Mouse (Mus musculus) liver, embryonic 16.5 days (tissue): ENCODE data around the gene Cox11. TPM values are rescaled to one million over a fixed set of nuclear protein-coding genes. Genes with fewer than 3 reads are reported as not detected.

ENCODE experiments used
- ATAC-seq: fragments of 200-750 bp; cut with Nextera tagmentation; 2 replicates; pipeline ENCODE4 v1.8.0; 2017; ENCODE audit warnings: low read depth, mild to moderate bottlenecking, moderate number of reproducible peaks, moderate library complexity
- H3K27ac ChIP-seq: fragments of 300-500 bp; sonication (generic); 2 replicates; pipeline ENCODE4 v1.5.1; 2014; ENCODE audit warnings: mild to moderate bottlenecking, low read length
- H3K27me3 ChIP-seq: fragments of 300-500 bp; sonication (generic); 2 replicates; pipeline ENCODE4 v1.6.1; 2014; ENCODE audit warnings: low read depth, low read length, mixed read lengths; ENCODE audit not compliant: control insufficient read depth, insufficient read depth
- H3K36me3 ChIP-seq: fragments of 300-500 bp; sonication (generic); 2 replicates; pipeline ENCODE4 v1.6.1; 2014; ENCODE audit warnings: mild to moderate bottlenecking; ENCODE audit not compliant: control insufficient read depth, insufficient read depth
- H3K4me1 ChIP-seq: fragments of 300-500 bp; sonication (generic); 2 replicates; pipeline ENCODE4 v1.6.1; 2014; ENCODE audit warnings: low read depth, low read length, mixed read lengths; ENCODE audit not compliant: control insufficient read depth
- H3K4me2 ChIP-seq: fragments of 300-500 bp; sonication (generic); 2 replicates; pipeline ENCODE4 v1.6.1; 2014; ENCODE audit warnings: low read depth, low read length, mixed read lengths
- H3K4me3 ChIP-seq: fragments of 300-500 bp; sonication (generic); 2 replicates; pipeline ENCODE4 v1.5.1; 2014; ENCODE audit warnings: low read depth, mild to moderate bottlenecking, low read length
- H3K9ac ChIP-seq: fragments of 300-500 bp; sonication (generic); 2 replicates; pipeline ENCODE4 v1.6.1; 2014; ENCODE audit warnings: low read depth, low read length
- H3K9me3 ChIP-seq: fragments of 300-500 bp; sonication (generic); replicated peaks from 2 replicates; pipeline ENCODE4 v1.6.1; 2016; ENCODE audit warnings: low read length; ENCODE audit not compliant: control insufficient read depth
- WGBS: fragments of 180-500 bp; shearing (Covaris S2); extraction: QIAGEN DNeasy Blood & Tissue Kit; methylation state at CpG from one replicate; pipeline ENCODE4 v1.1.7; 2014; ENCODE audit not compliant: insufficient replicate concordance; 5-methylcytosine and 5-hydroxymethylcytosine counted together
- polyA plus RNA-seq: library from polyadenylated mRNA; unstranded; fragments of >200 nt; fragmentation: Nextera tagmentation; extraction: Ambion mirVana; gene quantifications from 2 replicates; pipeline ENCODE4 v1.2.1, GENCODE M21; 2015

Cox11 gene
- polyA plus RNA-seq, 1 experiment from 2014 or later: 17.9 TPM

- no peak overlapping the region for H3K9ac ChIP-seq
- H3K4me3 ChIP-seq: no peak overlapping the region
- no peak for ATAC-seq
- peaks cover 5% of the 10 kb centered on the region for H3K4me1 ChIP-seq
- no peaks in the 10 kb centered on the region for H3K9me3 ChIP-seq
- H3K36me3 ChIP-seq: peaks cover 66% of the 10 kb centered on the region
- H3K27ac ChIP-seq: no peak overlapping the region
- no peaks in the 10 kb centered on the region for H3K27me3 ChIP-seq
- 91% methylated on average over 12 of the region's 12 CpGs for WGBS
- no peak overlapping the region for H3K4me2 ChIP-seq
Observed at GRCm38 (mm10) chr11:90657527-90657926, 19.6 kb downstream of the Cox11 start.

GRCm38 (mm10) chr11:90660662-90661061, 22.7 kb downstream of the Cox11 start:
- no peak overlapping the region for H3K4me3 ChIP-seq
- ATAC-seq: no peak
- no peaks in the 10 kb centered on the region for H3K9me3 ChIP-seq
- H3K4me2 ChIP-seq: no peak overlapping the region
- H3K9ac ChIP-seq: no peak overlapping the region
- no peak overlapping the region for H3K27ac ChIP-seq
- 87% methylated on average over 4 of the region's 4 CpGs for WGBS
- peaks cover 45% of the 10 kb centered on the region for H3K36me3 ChIP-seq
- H3K4me1 ChIP-seq: peaks cover 36% of the 10 kb centered on the region
- no peaks in the 10 kb centered on the region for H3K27me3 ChIP-seq

- Histone ChIP-seq H3K4me3 (peak overlapping the region; percentile 39), H3K4me1 (peaks cover 54% of the 10 kb centered on the region), H3K9ac (peak overlapping the region; percentile 56), H3K36me3 (peaks cover 24% of the 10 kb centered on the region), H3K4me2 (peak overlapping the region; percentile 63), H3K9me3 (no peaks in the 10 kb centered on the region), H3K27ac (peak overlapping the region; percentile 97), H3K27me3 (no peaks in the 10 kb centered on the region)
- 25% methylated on average over 3 of the region's 3 CpGs for WGBS
- ATAC-seq: peak; percentile 75
Observed at GRCm38 (mm10) chr11:90663052-90663451, 25.1 kb downstream of the Cox11 start.

- WGBS: 33% methylated on average over 5 of the region's 5 CpGs
- no peaks in the 10 kb centered on the region for H3K9me3 ChIP-seq
- no peak for ATAC-seq
- no peaks in the 10 kb centered on the region for H3K27me3 ChIP-seq
- H3K9ac ChIP-seq: peak overlapping the region; percentile 56
- H3K4me1 ChIP-seq: peaks cover 55% of the 10 kb centered on the region
- peak overlapping the region; percentile 39 for H3K4me3 ChIP-seq
- peak overlapping the region; percentile 63 for H3K4me2 ChIP-seq
- H3K27ac ChIP-seq: peak overlapping the region; percentile 97
- H3K36me3 ChIP-seq: peaks cover 26% of the 10 kb centered on the region
Observed at GRCm38 (mm10) chr11:90663618-90664297, 25.8 kb downstream of the Cox11 start.

DNA sequence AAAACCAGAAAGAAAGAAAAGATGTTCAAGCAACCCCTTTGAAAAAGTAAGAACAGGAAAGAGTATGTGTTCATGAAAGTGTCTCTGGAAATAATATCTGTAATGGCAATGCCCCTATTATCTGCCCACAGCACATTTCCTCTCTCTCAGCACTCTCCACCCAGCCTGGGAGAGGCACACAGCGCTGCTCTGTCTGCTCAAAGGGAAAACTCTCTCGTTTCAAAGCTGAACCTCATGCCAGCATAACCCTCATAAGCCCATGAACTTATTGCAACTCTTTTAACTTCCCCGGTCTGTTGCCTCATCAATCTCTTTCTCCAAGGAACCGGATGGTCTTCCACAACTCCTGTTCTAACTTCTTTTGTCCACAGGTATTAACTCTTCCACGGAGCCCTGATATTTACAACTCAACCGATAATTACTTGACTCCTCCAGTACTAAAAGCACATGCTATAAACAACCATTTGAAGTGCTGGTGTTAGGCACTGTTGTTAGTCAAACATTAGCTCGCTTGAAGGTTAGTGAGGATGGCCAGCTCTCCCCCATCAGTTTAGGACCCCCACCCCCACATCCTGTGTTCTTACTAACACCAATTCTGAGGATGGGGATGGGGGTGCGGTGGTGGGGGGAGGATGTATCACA, 26.5 kb downstream of the Cox11 start:
- H3K27ac ChIP-seq: peak overlapping the region; percentile 97
- peaks cover 23% of the 10 kb centered on the region for H3K36me3 ChIP-seq
- H3K4me3 ChIP-seq: peak overlapping the region; percentile 39
- peak; percentile 85 for ATAC-seq
- peak overlapping the region; percentile 67 for H3K9ac ChIP-seq
- peak overlapping the region; percentile 63 for H3K4me2 ChIP-seq
- H3K4me1 ChIP-seq: peaks cover 55% of the 10 kb centered on the region
- H3K9me3 ChIP-seq: no peaks in the 10 kb centered on the region
- H3K27me3 ChIP-seq: no peaks in the 10 kb centered on the region
- WGBS: 6% methylated on average over 8 of the region's 8 CpGs

GRCm38 (mm10) chr11:90665161-90665560, 27.2 kb downstream of the Cox11 start:
- 49% methylated on average over 6 of the region's 6 CpGs for WGBS
- Histone ChIP-seq H3K9me3 (no peaks in the 10 kb centered on the region), H3K4me2 (peak overlapping the region; percentile 63; the same call in 1 of the 2 replicates), H3K4me1 (peaks cover 55% of the 10 kb centered on the region), H3K4me3 (no peak overlapping the region; the same call in 1 of the 2 replicates), H3K27ac (peak overlapping the region; percentile 97), H3K9ac (peak overlapping the region; percentile 67), H3K36me3 (peaks cover 25% of the 10 kb centered on the region), H3K27me3 (no peaks in the 10 kb centered on the region)
- ATAC-seq: no peak

DNA sequence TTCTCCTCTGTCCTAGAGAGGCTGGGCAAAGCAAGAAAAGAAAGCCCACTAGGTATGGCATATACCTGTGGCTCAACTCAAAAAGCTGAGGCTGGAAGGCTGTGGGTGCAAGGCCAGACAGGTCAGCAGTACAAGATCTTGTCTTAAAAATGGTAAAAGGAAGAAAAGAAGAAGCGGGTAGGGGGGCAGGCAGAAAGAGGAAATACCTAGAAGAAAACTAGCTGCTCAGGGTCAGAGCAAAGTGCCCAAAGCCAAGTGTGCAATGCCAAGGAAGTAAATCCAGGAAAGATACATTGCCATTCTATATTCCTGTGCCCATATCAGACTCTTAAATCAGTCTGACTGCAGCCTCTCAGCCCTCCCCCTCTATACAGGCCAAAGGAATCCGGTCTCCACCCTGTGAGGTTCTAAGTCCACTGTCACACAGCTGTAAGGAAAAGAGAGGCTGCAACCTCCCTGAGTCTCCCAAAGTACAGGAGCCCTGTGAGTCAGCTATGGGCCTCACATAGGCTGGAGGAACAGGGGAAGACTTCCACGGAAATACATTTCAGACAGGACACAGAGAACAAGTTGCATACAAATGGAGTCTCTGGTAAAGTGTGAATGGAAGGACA, 28.3 kb downstream of the Cox11 start:
- Histone ChIP-seq H3K36me3 (peaks cover 26% of the 10 kb centered on the region), H3K9me3 (no peaks in the 10 kb centered on the region), H3K4me3 (peak overlapping the region; percentile 20), H3K27ac (peak overlapping the region; percentile 97), H3K4me1 (peaks cover 55% of the 10 kb centered on the region), H3K27me3 (no peaks in the 10 kb centered on the region), H3K9ac (peak overlapping the region; percentile 8), H3K4me2 (peak overlapping the region; percentile 22)
- ATAC-seq: peak; percentile 64
- WGBS: 27% methylated on average over 3 of the region's 3 CpGs

- H3K4me3 ChIP-seq: peak overlapping the region; percentile 20
- peak overlapping the region; percentile 97 for H3K27ac ChIP-seq
- ATAC-seq: peak; percentile 76
- H3K36me3 ChIP-seq: peaks cover 21% of the 10 kb centered on the region
- H3K9ac ChIP-seq: peak overlapping the region; percentile 8
- H3K27me3 ChIP-seq: no peaks in the 10 kb centered on the region
- H3K4me2 ChIP-seq: peak overlapping the region; percentile 22
- WGBS: 19% methylated on average over 4 of the region's 4 CpGs
- H3K9me3 ChIP-seq: no peaks in the 10 kb centered on the region
- peaks cover 55% of the 10 kb centered on the region for H3K4me1 ChIP-seq
Observed at GRCm38 (mm10) chr11:90666916-90667315, 28.9 kb downstream of the Cox11 start.

DNA sequence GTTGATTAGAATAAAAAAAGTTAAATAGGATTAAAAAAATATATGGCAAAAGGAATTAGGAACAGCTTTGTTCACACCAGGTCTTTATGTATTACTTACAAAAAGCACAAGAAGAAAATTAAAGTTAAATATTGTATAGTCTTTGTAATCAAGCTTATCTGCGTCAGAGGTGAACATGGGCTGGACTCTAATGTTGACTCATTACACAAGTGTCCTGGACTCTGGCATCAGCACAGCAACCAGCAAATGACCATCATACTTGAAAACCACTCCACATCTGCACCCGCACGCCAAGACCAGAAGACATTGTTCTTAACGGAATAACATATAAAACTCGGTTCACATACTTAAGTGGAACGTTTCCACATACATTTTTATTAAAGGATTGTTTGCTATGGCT, 29.4 kb downstream of the Cox11 start:
- Histone ChIP-seq H3K4me2 (no peak overlapping the region), H3K27ac (peak overlapping the region; percentile 25; the same call in 1 of the 2 replicates), H3K4me1 (peaks cover 52% of the 10 kb centered on the region), H3K4me3 (no peak overlapping the region), H3K36me3 (peaks cover 21% of the 10 kb centered on the region), H3K9ac (no peak overlapping the region), H3K27me3 (no peaks in the 10 kb centered on the region), H3K9me3 (no peaks in the 10 kb centered on the region)
- WGBS: 74% methylated on average over 6 of the region's 6 CpGs
- ATAC-seq: no peak
